Mouse (Mus musculus) stomach, postnatal 0 days (tissue): ENCODE data around the gene Stx12.

Experiments used
- CTCF ChIP-seq: IDR thresholded peaks from 2 replicates; pipeline ENCODE4 v1.5.1; 2016; ENCODE audit warnings: antibody characterized with exemption, low read depth, mild to moderate bottlenecking, moderate library complexity
- EP300 ChIP-seq: optimal IDR thresholded peaks from 2 replicates; pipeline ENCODE3; 2016; ENCODE audit warnings: antibody characterized with exemption

DNA sequence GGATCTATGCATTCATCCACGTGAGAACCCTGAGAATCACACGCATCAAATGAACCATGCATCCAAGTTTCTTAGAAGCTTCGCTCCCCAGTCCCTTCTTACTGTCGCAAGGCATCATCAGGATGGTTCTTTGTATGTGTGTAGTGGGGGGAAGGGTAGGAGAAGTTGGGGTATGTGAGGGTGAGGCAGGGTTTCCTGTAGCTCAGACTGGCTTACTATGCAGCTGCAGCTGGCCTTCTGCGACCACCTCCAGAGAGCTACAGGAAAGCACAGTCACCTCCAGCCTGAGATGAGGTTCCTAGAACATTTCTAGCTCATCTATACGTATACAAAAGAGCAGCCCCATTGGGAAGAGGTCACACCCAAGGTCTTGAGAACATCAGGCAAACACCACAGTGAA, 27.8 kb upstream of the Stx12 start:
- TF ChIP-seq CTCF, result no peak
- no peak for TF ChIP-seq EP300
